Mouse (Mus musculus) embryonic facial prominence, embryonic 14.5 days (tissue): Measurements from ENCODE around the gene Fras1. TPM values are rescaled to one million over a fixed set of nuclear protein-coding genes. Genes with fewer than 3 reads are reported as not detected.

Source experiments
- ATAC-seq: fragments of 200-750 bp; cut with Nextera tagmentation; 2 replicates; pipeline ENCODE4 v1.8.0; 2017; ENCODE audit warnings: low read depth, moderate number of reproducible peaks, moderate TSS enrichment
- DNase-seq: peaks from one replicate; pipeline ENCODE4 v3.0.0-alpha.2; 2015; ENCODE audit warnings: low spot score
- H3K27ac ChIP-seq: fragments of 300-500 bp; sonication (generic); replicated peaks from 2 replicates; pipeline ENCODE4 v1.5.1; 2014; ENCODE audit warnings: low read depth, mild to moderate bottlenecking, low read length, moderate library complexity
- H3K27me3 ChIP-seq: fragments of 300-500 bp; sonication (generic); replicated peaks from 2 replicates; pipeline ENCODE4 v1.6.1; 2014; ENCODE audit warnings: low read length; ENCODE audit not compliant: control insufficient read depth, insufficient read depth
- H3K36me3 ChIP-seq: fragments of 300-500 bp; sonication (generic); 2 replicates; pipeline ENCODE4 v1.6.1; 2014; ENCODE audit warnings: low read length, mixed read lengths; ENCODE audit not compliant: control insufficient read depth, insufficient read depth
- H3K4me1 ChIP-seq: fragments of 300-500 bp; sonication (generic); 2 replicates; pipeline ENCODE4 v1.6.1; 2014; ENCODE audit warnings: antibody characterized with exemption, low read length; ENCODE audit not compliant: control insufficient read depth, insufficient read depth
- H3K4me2 ChIP-seq: fragments of 300-500 bp; sonication (generic); 2 replicates; pipeline ENCODE4 v1.6.1; 2014; ENCODE audit warnings: low read depth, mild to moderate bottlenecking, low read length, moderate library complexity, mixed read lengths
- H3K4me3 ChIP-seq: fragments of 300-500 bp; sonication (generic); 2 replicates; pipeline ENCODE4 v1.5.1; 2014; ENCODE audit warnings: low read depth, mild to moderate bottlenecking, low read length
- H3K9ac ChIP-seq: fragments of 300-500 bp; sonication (generic); 2 replicates; pipeline ENCODE4 v1.6.1; 2014; ENCODE audit warnings: low read depth, mild to moderate bottlenecking, low read length, moderate library complexity, mixed read lengths
- H3K9me3 ChIP-seq: fragments of 300-500 bp; sonication (generic); 2 replicates; pipeline ENCODE4 v1.6.1; 2016; ENCODE audit warnings: low read length; ENCODE audit not compliant: control insufficient read depth
- WGBS: fragments of 180-500 bp; shearing (Covaris S2); extraction: QIAGEN DNeasy Blood & Tissue Kit; methylation state at CpG from one replicate; pipeline ENCODE4 v1.1.7; 2014; 5-methylcytosine and 5-hydroxymethylcytosine counted together
- polyA plus RNA-seq: library from polyadenylated mRNA; unstranded; fragments of >200 nt; fragmentation: Nextera tagmentation; extraction: Ambion mirVana; gene quantifications from 2 replicates; pipeline ENCODE4 v1.2.1, GENCODE M21; 2014

Gene Fras1
- polyA plus RNA-seq, 1 experiment from 2014 or later, result 19.2 TPM

- WGBS, result 51% methylated on average over 3 of the region's 3 CpGs
- H3K9ac ChIP-seq, result no peak overlapping the region
- no peak overlapping the region for H3K4me3 ChIP-seq
- H3K36me3 ChIP-seq, result no peaks in the 10 kb centered on the region
- H3K9me3 ChIP-seq, result no peaks in the 10 kb centered on the region
- no peaks in the 10 kb centered on the region for H3K4me1 ChIP-seq
- no peaks in the 10 kb centered on the region for H3K27me3 ChIP-seq
- ATAC-seq (peak; percentile 84), DNase-seq (peak; percentile 71)
- no peak overlapping the region for H3K27ac ChIP-seq
- no peak overlapping the region for H3K4me2 ChIP-seq
Observed at GRCm38 (mm10) chr5:96421550-96421949, 47.8 kb downstream of the Fras1 start.

GRCm38 (mm10) chr5:96422716-96423115, 49.0 kb downstream of the Fras1 start:
- no peak for ATAC-seq
- H3K4me2 ChIP-seq, result no peak overlapping the region
- WGBS, result 86% methylated on average over 5 of the region's 5 CpGs

GRCm38 (mm10) chr5:96425391-96425790, 51.6 kb downstream of the Fras1 start:
- DNase-seq, result no peak
- Histone ChIP-seq H3K9me3 (no peaks in the 10 kb centered on the region), H3K36me3 (no peaks in the 10 kb centered on the region), H3K9ac (no peak overlapping the region), H3K4me2 (no peak overlapping the region), H3K27me3 (no peaks in the 10 kb centered on the region), H3K4me3 (no peak overlapping the region), H3K4me1 (no peaks in the 10 kb centered on the region; the same call in 1 of the 2 replicates), H3K27ac (no peak overlapping the region)
- ATAC-seq, result no peak
- 94% methylated on average over 8 of the region's 8 CpGs for WGBS

More at GRCm38 (mm10) chr5:96422716-96423115, 49.0 kb downstream of the Fras1 start:
- no peak for DNase-seq
- H3K36me3 ChIP-seq, result no peaks in the 10 kb centered on the region
- no peak overlapping the region for H3K4me3 ChIP-seq
- no peaks in the 10 kb centered on the region for H3K27me3 ChIP-seq
- no peaks in the 10 kb centered on the region for H3K9me3 ChIP-seq
- H3K27ac ChIP-seq, result no peak overlapping the region
- no peak overlapping the region for H3K9ac ChIP-seq
- no peaks in the 10 kb centered on the region for H3K4me1 ChIP-seq

- H3K4me2 ChIP-seq, result no peak overlapping the region
- ATAC-seq (no peak), DNase-seq (no peak)
- no peaks in the 10 kb centered on the region for H3K9me3 ChIP-seq
- no peaks in the 10 kb centered on the region; the same call in 1 of the 2 replicates for H3K4me1 ChIP-seq
- H3K4me3 ChIP-seq, result no peak overlapping the region
- no peaks in the 10 kb centered on the region for H3K27me3 ChIP-seq
- H3K36me3 ChIP-seq, result no peaks in the 10 kb centered on the region
- 75% methylated on average over 13 of the region's 13 CpGs for WGBS
- no peak overlapping the region for H3K27ac ChIP-seq
- no peak overlapping the region for H3K9ac ChIP-seq
Observed at GRCm38 (mm10) chr5:96429532-96430141, 55.9 kb downstream of the Fras1 start.

GRCm38 (mm10) chr5:96437870-96438269, 64.1 kb downstream of the Fras1 start:
- 87% methylated on average over 4 of the region's 4 CpGs for WGBS
- Histone ChIP-seq H3K4me2 (no peak overlapping the region), H3K9ac (no peak overlapping the region), H3K9me3 (no peaks in the 10 kb centered on the region), H3K36me3 (no peaks in the 10 kb centered on the region), H3K4me1 (no peaks in the 10 kb centered on the region), H3K27me3 (no peaks in the 10 kb centered on the region), H3K4me3 (no peak overlapping the region), H3K27ac (no peak overlapping the region)
- DNase-seq (no peak), ATAC-seq (no peak)

- no peaks in the 10 kb centered on the region for H3K27me3 ChIP-seq
- H3K36me3 ChIP-seq, result no peaks in the 10 kb centered on the region
- H3K9me3 ChIP-seq, result no peaks in the 10 kb centered on the region
- H3K4me1 ChIP-seq, result no peaks in the 10 kb centered on the region
- no peak overlapping the region for H3K4me2 ChIP-seq
- 86% methylated on average over 4 of the region's 4 CpGs for WGBS
- no peak overlapping the region for H3K9ac ChIP-seq
- ATAC-seq (no peak), DNase-seq (no peak)
- no peak overlapping the region for H3K27ac ChIP-seq
- H3K4me3 ChIP-seq, result no peak overlapping the region
Observed at GRCm38 (mm10) chr5:96439811-96440210, 66.1 kb downstream of the Fras1 start.

- ATAC-seq, result no peak
- 90% methylated on average over 7 of the region's 7 CpGs for WGBS
Observed at GRCm38 (mm10) chr5:96447460-96447859, 73.7 kb downstream of the Fras1 start.

GRCm38 (mm10) chr5:96452027-96452426, 78.3 kb downstream of the Fras1 start:
- no peak overlapping the region for H3K4me2 ChIP-seq
- WGBS, result 74% methylated on average over 1 of the region's 1 CpGs
- no peaks in the 10 kb centered on the region for H3K36me3 ChIP-seq
- no peak overlapping the region for H3K4me3 ChIP-seq
- no peak overlapping the region for H3K27ac ChIP-seq
- no peaks in the 10 kb centered on the region for H3K27me3 ChIP-seq
- no peaks in the 10 kb centered on the region; the same call in 1 of the 2 replicates for H3K4me1 ChIP-seq
- no peaks in the 10 kb centered on the region for H3K9me3 ChIP-seq
- H3K9ac ChIP-seq, result no peak overlapping the region
- DNase-seq (no peak), ATAC-seq (no peak)

More at GRCm38 (mm10) chr5:96447460-96447859, 73.7 kb downstream of the Fras1 start:
- no peak overlapping the region for H3K4me3 ChIP-seq
- H3K4me2 ChIP-seq, result no peak overlapping the region
- DNase-seq, result no peak
- H3K27me3 ChIP-seq, result no peaks in the 10 kb centered on the region
- H3K9ac ChIP-seq, result no peak overlapping the region
- no peaks in the 10 kb centered on the region for H3K9me3 ChIP-seq
- H3K4me1 ChIP-seq, result no peaks in the 10 kb centered on the region
- H3K36me3 ChIP-seq, result no peaks in the 10 kb centered on the region
- H3K27ac ChIP-seq, result no peak overlapping the region

GRCm38 (mm10) chr5:96453386-96453785, 79.6 kb downstream of the Fras1 start:
- Histone ChIP-seq H3K27me3 (no peaks in the 10 kb centered on the region), H3K4me3 (no peak overlapping the region), H3K9me3 (no peaks in the 10 kb centered on the region), H3K4me2 (no peak overlapping the region), H3K27ac (no peak overlapping the region), H3K9ac (no peak overlapping the region), H3K36me3 (no peaks in the 10 kb centered on the region), H3K4me1 (no peaks in the 10 kb centered on the region; the same call in 1 of the 2 replicates)
- DNase-seq (no peak), ATAC-seq (no peak)
- WGBS, result 91% methylated on average over 5 of the region's 5 CpGs
